Mouse (Mus musculus) c-Kit-positive CD71-negative TER-119-negative erythroid progenitor cells, embryonic 14.5 days (primary cell): Measurements from ENCODE around the gene Tbc1d5.

Source experiments
- DNase-seq: peaks from one replicate; pipeline ENCODE4 v3.0.0-alpha.2; 2013; ENCODE audit warnings: low read depth

Gene Tbc1d5

GRCm38 (mm10) chr17:50876451-50876850, 302.7 kb downstream of the Tbc1d5 start:
- no peak for DNase-seq

GRCm38 (mm10) chr17:50874067-50874466, 305.1 kb downstream of the Tbc1d5 start:
- no peak for DNase-seq

- DNase-seq = no peak
These were observed 306.6 kb downstream of the Tbc1d5 start for GRCm38 (mm10) chr17:50872600-50872999.

- no peak for DNase-seq
These were observed 311.9 kb downstream of the Tbc1d5 start for GRCm38 (mm10) chr17:50867297-50867696.

- DNase-seq = no peak
These were observed 314.4 kb downstream of the Tbc1d5 start for GRCm38 (mm10) chr17:50864781-50865180.

GRCm38 (mm10) chr17:50853220-50853619, 325.9 kb downstream of the Tbc1d5 start:
- no peak for DNase-seq

GRCm38 (mm10) chr17:50851382-50851781, 327.8 kb downstream of the Tbc1d5 start:
- DNase-seq = no peak

GRCm38 (mm10) chr17:50814089-50814488, 365.1 kb downstream of the Tbc1d5 start:
- peak; percentile 18 for DNase-seq

GRCm38 (mm10) chr17:50813580-50813979, 365.6 kb downstream of the Tbc1d5 start:
- no peak for DNase-seq

- DNase-seq = no peak
These were observed 373.5 kb downstream of the Tbc1d5 start for GRCm38 (mm10) chr17:50805631-50806030.

- DNase-seq = no peak
These were observed 375.9 kb downstream of the Tbc1d5 start for GRCm38 (mm10) chr17:50803234-50803633.

- DNase-seq = no peak
These were observed 376.8 kb downstream of the Tbc1d5 start for GRCm38 (mm10) chr17:50802380-50802779.

GRCm38 (mm10) chr17:50795445-50796095, 383.6 kb downstream of the Tbc1d5 start:
- peak; percentile 62 for DNase-seq

GRCm38 (mm10) chr17:50791671-50792070, 387.5 kb downstream of the Tbc1d5 start:
- no peak for DNase-seq

- no peak for DNase-seq
These were observed 390.3 kb downstream of the Tbc1d5 start for GRCm38 (mm10) chr17:50788835-50789234.

GRCm38 (mm10) chr17:50775247-50775646, 403.9 kb downstream of the Tbc1d5 start:
- DNase-seq = no peak

GRCm38 (mm10) chr17:50764387-50764786, 414.8 kb downstream of the Tbc1d5 start:
- DNase-seq = no peak

GRCm38 (mm10) chr17:50763407-50763806, 415.7 kb downstream of the Tbc1d5 start:
- DNase-seq = peak; percentile 9

GRCm38 (mm10) chr17:50762231-50762630, 416.9 kb downstream of the Tbc1d5 start:
- DNase-seq = no peak

- no peak for DNase-seq
These were observed 418.1 kb downstream of the Tbc1d5 start for GRCm38 (mm10) chr17:50761082-50761481.

GRCm38 (mm10) chr17:50753356-50754138, 425.6 kb downstream of the Tbc1d5 start:
- DNase-seq = no peak

GRCm38 (mm10) chr17:50752753-50753152, 426.4 kb downstream of the Tbc1d5 start:
- DNase-seq = no peak

GRCm38 (mm10) chr17:50751911-50752310, 427.2 kb downstream of the Tbc1d5 start:
- DNase-seq = no peak
